Mouse (Mus musculus): ENCODE data around the gene Dusp23. TPM values are rescaled to one million over a fixed set of nuclear protein-coding genes. Genes with fewer than 3 reads are reported as not detected.
A peak's percentile ranks its signal among the peaks of the same experiment; 100 is the strongest.

Gene Dusp23
- polyA plus RNA-seq, 1 experiment from 2014 or later, result 10.9 TPM

DNA sequence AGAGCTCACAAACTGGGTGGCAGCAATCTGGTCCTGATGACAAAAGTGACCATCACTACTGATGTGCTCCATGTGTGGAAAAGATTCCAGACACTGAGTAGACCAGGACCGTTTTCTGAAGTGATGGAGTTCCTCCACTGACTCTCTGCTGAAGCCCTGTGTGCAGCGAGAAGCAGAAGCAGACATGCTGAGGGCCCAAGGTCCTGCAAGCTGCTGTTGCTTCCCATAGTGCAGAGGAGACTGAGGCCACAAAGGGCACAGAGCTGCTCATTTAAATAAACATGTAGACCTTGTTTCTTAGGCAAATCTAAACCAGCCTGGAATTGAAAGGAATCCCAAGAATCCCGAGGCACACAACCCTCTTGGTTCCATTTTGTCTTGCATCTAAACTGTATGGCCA is 39.4 kb downstream of the Dusp23 start:
- no peak overlapping the region for H3K4me3 ChIP-seq
- no peaks in the 10 kb centered on the region for H3K36me3 ChIP-seq
- no peak for ATAC-seq (ENCODE audit: extremely low read depth, insufficient number of reproducible peaks, low FRiP score, low TSS enrichment)
- no peaks in the 10 kb centered on the region for H3K9me3 ChIP-seq
- no peak overlapping the region for H3K27ac ChIP-seq (replicated peaks)
- no peaks in the 10 kb centered on the region for H3K4me1 ChIP-seq
- 63% methylated on average over 3 of the region's 3 CpGs for WGBS
- H3K27me3 ChIP-seq (replicated peaks), result no peaks in the 10 kb centered on the region; the same call in 1 of the 2 replicates
- no peak overlapping the region for H3K9ac ChIP-seq
- no peak overlapping the region for H3K4me2 ChIP-seq

GRCm38 (mm10) chr1:172590385-172590784 is 42.4 kb downstream of the Dusp23 start, which contains the start of gene Slamf8:
Gene Slamf8 (minus strand): TSS chr1:172590568.
- Histone ChIP-seq H3K9me3 (no peaks in the 10 kb centered on the region), H3K4me1 (peaks cover 12% of the 10 kb centered on the region), H3K4me2 (no peak within 1 kb of the TSS), H3K9ac (no peak within 1 kb of the TSS), H3K4me3 (no peak within 1 kb of the TSS), H3K36me3 (no peaks in the 10 kb centered on the region), H3K27ac (replicated peaks) (no peak within 1 kb of the TSS), H3K27me3 (replicated peaks) (peaks cover 18% of the 10 kb centered on the region)
- no peak for ATAC-seq (ENCODE audit: extremely low read depth, insufficient number of reproducible peaks, low FRiP score, low TSS enrichment)
- WGBS, result 72% methylated on average over 7 of the region's 7 CpGs

GRCm38 (mm10) chr1:172585612-172586567 is 46.9 kb downstream of the Dusp23 start:
- H3K4me3 ChIP-seq, result peak overlapping the region; percentile 15; the same call in 1 of the 2 replicates
- WGBS, result 20% methylated on average over 26 of the region's 26 CpGs
- H3K9me3 ChIP-seq, result no peaks in the 10 kb centered on the region
- no peak for ATAC-seq (ENCODE audit: extremely low read depth, insufficient number of reproducible peaks, low FRiP score, low TSS enrichment)
- H3K27ac ChIP-seq (replicated peaks), result no peak overlapping the region
- no peaks in the 10 kb centered on the region for H3K36me3 ChIP-seq
- peaks cover 41% of the 10 kb centered on the region for H3K27me3 ChIP-seq (replicated peaks)
- peak overlapping the region; percentile 24; the same call in 1 of the 2 replicates for H3K9ac ChIP-seq
- peaks cover 12% of the 10 kb centered on the region for H3K4me1 ChIP-seq
- peak overlapping the region; percentile 42 for H3K4me2 ChIP-seq

- Histone ChIP-seq H3K27ac (replicated peaks) (no peak overlapping the region), H3K9me3 (no peaks in the 10 kb centered on the region), H3K4me1 (peaks cover 12% of the 10 kb centered on the region), H3K4me3 (no peak overlapping the region), H3K9ac (no peak overlapping the region), H3K27me3 (replicated peaks) (peaks cover 41% of the 10 kb centered on the region), H3K4me2 (no peak overlapping the region), H3K36me3 (no peaks in the 10 kb centered on the region)
- 42% methylated on average over 4 of the region's 4 CpGs for WGBS
- ATAC-seq (ENCODE audit: extremely low read depth, insufficient number of reproducible peaks, low FRiP score, low TSS enrichment), result no peak
Measured at GRCm38 (mm10) chr1:172585026-172585425, 47.7 kb downstream of the Dusp23 start.

GRCm38 (mm10) chr1:172584271-172584670 is 48.5 kb downstream of the Dusp23 start:
- Histone ChIP-seq H3K4me2 (no peak overlapping the region), H3K4me3 (no peak overlapping the region), H3K36me3 (no peaks in the 10 kb centered on the region), H3K4me1 (peaks cover 12% of the 10 kb centered on the region), H3K9ac (no peak overlapping the region), H3K9me3 (no peaks in the 10 kb centered on the region), H3K27ac (replicated peaks) (no peak overlapping the region), H3K27me3 (replicated peaks) (peaks cover 41% of the 10 kb centered on the region)
- WGBS, result 77% methylated on average over 6 of the region's 6 CpGs
- ATAC-seq (ENCODE audit: extremely low read depth, insufficient number of reproducible peaks, low FRiP score, low TSS enrichment), result no peak

DNA sequence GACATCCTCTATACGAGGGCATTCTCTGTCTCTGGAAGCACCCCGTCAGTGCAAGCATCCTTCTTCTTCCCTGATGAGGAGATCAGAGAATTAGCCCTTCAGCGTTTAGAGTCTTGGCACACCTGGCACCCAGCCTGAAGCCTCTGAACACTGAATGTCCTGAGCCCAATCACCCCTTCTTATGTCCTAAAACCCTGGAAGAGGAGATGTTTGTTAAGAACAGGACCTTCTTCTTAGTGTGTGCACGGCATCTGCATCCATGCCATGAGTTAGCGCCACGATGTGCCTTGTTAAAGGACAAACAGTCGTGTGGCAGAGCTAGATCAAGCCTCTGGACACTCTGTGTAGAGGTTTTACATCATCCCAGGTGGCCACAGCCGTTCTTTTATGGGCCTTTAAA is 50.3 kb downstream of the Dusp23 start:
- WGBS, result 75% methylated on average over 8 of the region's 8 CpGs
- no peak for ATAC-seq (ENCODE audit: extremely low read depth, insufficient number of reproducible peaks, low FRiP score, low TSS enrichment)
- Histone ChIP-seq H3K9me3 (no peaks in the 10 kb centered on the region), H3K9ac (no peak overlapping the region), H3K4me1 (peaks cover 12% of the 10 kb centered on the region), H3K4me3 (no peak overlapping the region), H3K27me3 (replicated peaks) (peaks cover 36% of the 10 kb centered on the region), H3K4me2 (no peak overlapping the region), H3K36me3 (no peaks in the 10 kb centered on the region), H3K27ac (replicated peaks) (no peak overlapping the region)

Other genes starting within 250 kb of the Dusp23 start
- 1.2 and 1.3 TPM in 2 replicates for gene Slamf9, start 157.6 kb downstream of the Dusp23 start, polyA plus RNA-seq (2015; fragmentation: Nextera tagmentation; extraction: Ambion mirVana)
- gene Igsf9, start 151.2 kb downstream of the Dusp23 start, polyA plus RNA-seq (2015; fragmentation: Nextera tagmentation; extraction: Ambion mirVana), result 9.2 and 9.6 TPM in 2 replicates
- gene Tagln2, start 132.9 kb downstream of the Dusp23 start, polyA plus RNA-seq (2015; fragmentation: Nextera tagmentation; extraction: Ambion mirVana), result 312 and 327 TPM in 2 replicates
- gene Cfap45, start 112.2 kb downstream of the Dusp23 start, polyA plus RNA-seq (2015; fragmentation: Nextera tagmentation; extraction: Ambion mirVana), result 1.9 and 2.4 TPM in 2 replicates
- 0.15 and 0.25 TPM in 2 replicates for gene Vsig8, start 77.0 kb downstream of the Dusp23 start, polyA plus RNA-seq (2015; fragmentation: Nextera tagmentation; extraction: Ambion mirVana)
- not detected in 2 replicates for gene Slamf8, start 42.4 kb downstream of the Dusp23 start, polyA plus RNA-seq (2015; fragmentation: Nextera tagmentation; extraction: Ambion mirVana)
- gene Fcrl6, start 30.4 kb downstream of the Dusp23 start, polyA plus RNA-seq (2015; fragmentation: Nextera tagmentation; extraction: Ambion mirVana), result not detected in 2 replicates
- 0.21 and 0.92 TPM in 2 replicates for gene Crp, start 65.1 kb upstream of the Dusp23 start, polyA plus RNA-seq (2015; fragmentation: Nextera tagmentation; extraction: Ambion mirVana)

All from heart, embryonic 13.5 days (tissue).